Mouse (Mus musculus): ENCODE results near the gene Bad.
A peak's percentile ranks its signal among the peaks of the same experiment; 100 is the strongest.

The Bad gene

GRCm38 (mm10) chr19:6919876-6920740, 21.6 kb upstream of the Bad start:
- Histone ChIP-seq H3K9me3 (ENCODE audit: low read length) (no peaks in the 10 kb centered on the region), H3K27me3 (ENCODE audit: insufficient read depth, low read length) (peaks cover 25% of the 10 kb centered on the region), H3K4me1 (replicated peaks; ENCODE audit: low read depth, low read length) (peaks cover 55% of the 10 kb centered on the region), H3K36me3 (ENCODE audit: insufficient read depth, low read length) (peaks cover 32% of the 10 kb centered on the region), H3K4me3 (replicated peaks; ENCODE audit: low read length) (peak overlapping the region; percentile 84)
- TF ChIP-seq CTCF (conservative IDR thresholded peaks at IDR 0.05; ENCODE audit: low read length) (no peak), NANOG (IDR thresholded peaks at IDR 0.05; ENCODE audit: borderline replicate concordance, low read length) (no peak), POU5F1 (IDR thresholded peaks at IDR 0.05; ENCODE audit: borderline replicate concordance, low read length) (no peak)

- H3K4me3 ChIP-seq (replicated peaks; ENCODE audit: low read length): peak overlapping the region; percentile 84
- peaks cover 58% of the 10 kb centered on the region for H3K4me1 ChIP-seq (replicated peaks; ENCODE audit: low read depth, low read length)
- TF ChIP-seq NANOG (IDR thresholded peaks at IDR 0.05; ENCODE audit: borderline replicate concordance, low read length) (no peak), CTCF (conservative IDR thresholded peaks at IDR 0.05; ENCODE audit: low read length) (no peak), POU5F1 (IDR thresholded peaks at IDR 0.05; ENCODE audit: borderline replicate concordance, low read length) (no peak)
- no peaks in the 10 kb centered on the region for H3K9me3 ChIP-seq (ENCODE audit: low read length)
- H3K36me3 ChIP-seq (ENCODE audit: insufficient read depth, low read length): peaks cover 25% of the 10 kb centered on the region
- peaks cover 34% of the 10 kb centered on the region for H3K27me3 ChIP-seq (ENCODE audit: insufficient read depth, low read length)
Observed at GRCm38 (mm10) chr19:6920741-6921636, 20.7 kb upstream of the Bad start.

GRCm38 (mm10) chr19:6921647-6922567, 19.8 kb upstream of the Bad start, which contains the start of gene Esrra:
Gene Esrra (minus strand): TSS chr19:6921813.
- H3K27me3 ChIP-seq (ENCODE audit: insufficient read depth, low read length): peaks cover 43% of the 10 kb centered on the region
- H3K4me3 ChIP-seq (replicated peaks; ENCODE audit: low read length): peak within 1 kb of the TSS; percentile 84
- TF ChIP-seq POU5F1 (IDR thresholded peaks at IDR 0.05; ENCODE audit: borderline replicate concordance, low read length): peak; percentile 90
- TF ChIP-seq NANOG (IDR thresholded peaks at IDR 0.05; ENCODE audit: borderline replicate concordance, low read length): no peak
- peaks cover 63% of the 10 kb centered on the region for H3K4me1 ChIP-seq (replicated peaks; ENCODE audit: low read depth, low read length)
- peaks cover 21% of the 10 kb centered on the region for H3K36me3 ChIP-seq (ENCODE audit: insufficient read depth, low read length)
- H3K9me3 ChIP-seq (ENCODE audit: low read length): no peaks in the 10 kb centered on the region

- no peaks in the 10 kb centered on the region for H3K9me3 ChIP-seq (ENCODE audit: low read length)
- peaks cover 76% of the 10 kb centered on the region for H3K4me1 ChIP-seq (replicated peaks; ENCODE audit: low read depth, low read length)
- H3K36me3 ChIP-seq (ENCODE audit: insufficient read depth, low read length): peaks cover 21% of the 10 kb centered on the region
- H3K4me3 ChIP-seq (replicated peaks; ENCODE audit: low read length): no peak overlapping the region; the same call in 1 of the 2 replicates
- TF ChIP-seq CTCF (conservative IDR thresholded peaks at IDR 0.05; ENCODE audit: low read length) (no peak), NANOG (IDR thresholded peaks at IDR 0.05; ENCODE audit: borderline replicate concordance, low read length) (no peak), POU5F1 (IDR thresholded peaks at IDR 0.05; ENCODE audit: borderline replicate concordance, low read length) (no peak)
- H3K27me3 ChIP-seq (ENCODE audit: insufficient read depth, low read length): peaks cover 55% of the 10 kb centered on the region
Observed at GRCm38 (mm10) chr19:6922901-6923735, 18.5 kb upstream of the Bad start.

DNA sequence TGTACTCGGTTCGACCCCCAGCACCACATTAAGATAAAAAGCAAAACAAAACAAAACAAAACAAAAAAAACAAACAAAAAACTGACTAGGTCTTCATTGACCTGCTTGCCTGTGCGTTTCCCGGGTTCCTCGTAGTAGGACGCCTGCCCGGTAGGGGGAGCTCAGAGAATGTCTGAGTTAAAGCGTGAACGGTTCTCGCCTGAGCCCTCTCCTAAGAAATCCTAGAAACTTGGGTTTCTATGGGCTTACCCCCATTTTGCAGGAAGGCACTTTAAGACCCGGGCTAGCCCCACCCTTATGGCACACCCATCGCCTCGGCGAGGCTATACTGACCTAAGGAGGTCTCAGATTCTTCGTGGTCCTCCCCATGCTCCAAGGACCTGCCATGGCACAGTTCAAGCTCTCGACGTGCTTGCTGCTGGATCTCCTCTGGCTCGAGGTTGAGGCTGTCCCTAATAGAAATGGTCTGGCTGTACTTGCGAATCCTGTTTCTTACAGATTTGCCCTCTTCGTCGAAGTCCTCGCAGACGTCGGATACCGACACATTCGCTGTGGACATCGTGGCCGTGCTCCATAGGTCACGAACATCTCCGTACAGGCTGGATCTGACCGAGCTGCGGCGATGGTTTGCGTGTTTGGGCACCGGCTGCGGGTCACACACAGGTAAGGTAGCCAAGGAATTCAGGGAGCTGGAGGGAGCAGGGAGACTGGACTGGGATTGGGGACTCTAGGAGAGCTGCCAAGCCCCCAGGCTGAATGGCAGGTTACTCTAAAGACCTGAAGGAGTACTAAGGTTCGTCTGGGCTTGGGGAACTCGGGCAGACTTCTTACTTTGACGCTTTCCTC, 17.0 kb upstream of the Bad start:
- peak overlapping the region; percentile 67 for H3K4me3 ChIP-seq (replicated peaks; ENCODE audit: low read length)
- no peak for TF ChIP-seq POU5F1 (IDR thresholded peaks at IDR 0.05; ENCODE audit: borderline replicate concordance, low read length)
- peak; percentile 68 for TF ChIP-seq CTCF (conservative IDR thresholded peaks at IDR 0.05; ENCODE audit: low read length)
- peaks cover 5% of the 10 kb centered on the region for H3K36me3 ChIP-seq (ENCODE audit: insufficient read depth, low read length)
- H3K27me3 ChIP-seq (ENCODE audit: insufficient read depth, low read length): peaks cover 60% of the 10 kb centered on the region
- no peaks in the 10 kb centered on the region for H3K9me3 ChIP-seq (ENCODE audit: low read length)
- peaks cover 77% of the 10 kb centered on the region for H3K4me1 ChIP-seq (replicated peaks; ENCODE audit: low read depth, low read length)

GRCm38 (mm10) chr19:6925307-6925573, 16.4 kb upstream of the Bad start, which contains the start of gene Catsperz:
Gene Catsperz (minus strand): TSS chr19:6925380.
- no peaks in the 10 kb centered on the region for H3K36me3 ChIP-seq (ENCODE audit: insufficient read depth, low read length)
- no peaks in the 10 kb centered on the region for H3K9me3 ChIP-seq (ENCODE audit: low read length)
- H3K4me1 ChIP-seq (replicated peaks; ENCODE audit: low read depth, low read length): peaks cover 75% of the 10 kb centered on the region
- TF ChIP-seq POU5F1 (IDR thresholded peaks at IDR 0.05; ENCODE audit: borderline replicate concordance, low read length): no peak
- no peak for TF ChIP-seq NANOG (IDR thresholded peaks at IDR 0.05; ENCODE audit: borderline replicate concordance, low read length)
- TF ChIP-seq CTCF (conservative IDR thresholded peaks at IDR 0.05; ENCODE audit: low read length): no peak
- peaks cover 60% of the 10 kb centered on the region for H3K27me3 ChIP-seq (ENCODE audit: insufficient read depth, low read length)
- H3K4me3 ChIP-seq (replicated peaks; ENCODE audit: low read length): peak within 1 kb of the TSS; percentile 67
